Mouse (Mus musculus): ENCODE data around the gene Tbc1d8.

DNA sequence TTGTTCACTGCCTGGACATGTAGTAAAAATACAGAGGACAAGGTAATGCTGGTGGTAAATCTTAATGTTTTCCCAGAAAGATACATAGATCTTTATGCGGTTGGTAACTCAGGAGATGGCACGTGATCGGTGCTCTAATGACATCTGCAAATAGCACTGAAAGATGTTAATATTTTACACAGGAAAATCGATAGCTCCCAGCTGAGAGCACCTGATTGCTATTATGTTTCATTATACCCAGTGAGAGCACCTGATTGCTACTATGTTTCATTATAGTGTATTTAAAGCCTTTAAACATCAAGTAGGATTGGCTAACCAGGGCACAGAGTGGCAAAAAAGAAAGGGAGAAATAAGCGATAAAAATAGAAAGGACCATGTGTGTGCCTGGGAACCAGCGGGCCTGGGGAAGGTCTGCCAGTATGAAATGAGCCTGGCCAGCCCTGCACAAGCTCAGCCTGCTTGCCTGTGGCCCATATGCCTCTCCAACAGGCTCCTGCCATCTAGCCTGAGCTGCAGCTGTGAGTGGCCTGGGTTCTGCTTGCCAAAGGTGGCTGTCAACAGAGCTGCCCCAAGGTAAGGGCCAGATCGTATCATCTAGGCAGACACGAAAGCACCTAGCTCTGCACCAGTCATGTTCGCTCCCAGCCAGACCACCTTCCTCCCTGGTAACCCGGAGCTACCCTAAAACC, 36.9 kb upstream of the Tbc1d8 start:
- TF ChIP-seq CTCF (IDR thresholded peaks at IDR 0.05; ENCODE audit: extremely low read depth, insufficient read depth, insufficient read length, insufficient replicate concordance) (no peak), POLR2A (IDR thresholded peaks at IDR 0.05; ENCODE audit: low read depth, low read length) (no peak)
